Mouse (Mus musculus): ENCODE data around the gene Bdh1. TPM values are rescaled to one million over a fixed set of nuclear protein-coding genes. Genes with fewer than 3 reads are reported as not detected.

The Bdh1 gene
- total and polyA plus RNA-seq, 2 experiments from 2014 or later, result 88.1 to 113 TPM

- Histone ChIP-seq H3K36me3 (ENCODE audit: insufficient read depth, low read length) (no peaks in the 10 kb centered on the region), H3K4me2 (ENCODE audit: low read depth, low read length, poor library complexity, severe bottlenecking) (no peak overlapping the region), H3K9me3 (ENCODE audit: low read length) (no peaks in the 10 kb centered on the region), H3K27ac (ENCODE audit: low read depth, low read length) (no peak overlapping the region), H3K9ac (replicated peaks; ENCODE audit: low read length, poor library complexity, severe bottlenecking) (no peak overlapping the region), H3K4me1 (ENCODE audit: insufficient read depth, low read length) (peaks cover 8% of the 10 kb centered on the region; the same call in 1 of the 2 replicates), H3K4me3 (ENCODE audit: low read depth, low read length) (no peak overlapping the region), H3K27me3 (ENCODE audit: insufficient read depth, low read length) (no peaks in the 10 kb centered on the region)
- DNase-seq (ENCODE audit: low spot score), result no peak
- no peak for ATAC-seq (ENCODE audit: low FRiP score)
- no peak for TF ChIP-seq CTCF (IDR thresholded peaks at IDR 0.05)
- WGBS, result 33% methylated on average over 14 of the region's 14 CpGs
Observed at GRCm38 (mm10) chr16:31501751-31502365, 79.8 kb downstream of the Bdh1 start.

- no peaks in the 10 kb centered on the region for H3K27me3 ChIP-seq (ENCODE audit: insufficient read depth, low read length)
- WGBS, result 55% methylated on average over 10 of the region's 10 CpGs
- no peaks in the 10 kb centered on the region for H3K9me3 ChIP-seq (ENCODE audit: low read length)
- DNase-seq (ENCODE audit: low spot score) (no peak), ATAC-seq (ENCODE audit: low FRiP score) (no peak)
- no peak overlapping the region for H3K4me3 ChIP-seq (ENCODE audit: low read depth, low read length)
- no peak overlapping the region for H3K9ac ChIP-seq (replicated peaks; ENCODE audit: low read length, poor library complexity, severe bottlenecking)
- TF ChIP-seq CTCF (IDR thresholded peaks at IDR 0.05), result no peak
- H3K4me2 ChIP-seq (ENCODE audit: low read depth, low read length, poor library complexity, severe bottlenecking), result no peak overlapping the region
- peaks cover 9% of the 10 kb centered on the region; the same call in 1 of the 2 replicates for H3K4me1 ChIP-seq (ENCODE audit: insufficient read depth, low read length)
- no peak overlapping the region for H3K27ac ChIP-seq (ENCODE audit: low read depth, low read length)
- no peaks in the 10 kb centered on the region for H3K36me3 ChIP-seq (ENCODE audit: insufficient read depth, low read length)
Observed at GRCm38 (mm10) chr16:31506665-31507456, 84.8 kb downstream of the Bdh1 start.

DNA sequence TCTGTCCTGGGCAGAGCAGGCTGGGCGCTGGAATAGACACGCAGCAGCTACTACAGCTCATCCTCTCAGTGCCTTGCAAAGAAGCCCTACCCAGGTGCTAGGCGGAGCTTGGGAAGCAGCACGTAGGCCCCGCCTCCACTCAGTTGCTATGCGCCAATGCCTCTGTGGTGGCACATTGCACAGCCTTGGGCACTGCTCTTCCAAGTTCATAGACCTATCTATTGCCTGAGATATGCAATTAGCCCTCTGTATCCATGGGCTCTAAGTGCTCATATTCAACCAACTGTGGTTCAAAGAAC is 85.3 kb downstream of the Bdh1 start:
- Histone ChIP-seq H3K9ac (replicated peaks; ENCODE audit: low read length, poor library complexity, severe bottlenecking) (no peak overlapping the region), H3K4me3 (ENCODE audit: low read depth, low read length) (no peak overlapping the region), H3K27ac (ENCODE audit: low read depth, low read length) (no peak overlapping the region), H3K9me3 (ENCODE audit: low read length) (no peaks in the 10 kb centered on the region), H3K36me3 (ENCODE audit: insufficient read depth, low read length) (no peaks in the 10 kb centered on the region), H3K27me3 (ENCODE audit: insufficient read depth, low read length) (no peaks in the 10 kb centered on the region), H3K4me1 (ENCODE audit: insufficient read depth, low read length) (peaks cover 9% of the 10 kb centered on the region; the same call in 1 of the 2 replicates), H3K4me2 (ENCODE audit: low read depth, low read length, poor library complexity, severe bottlenecking) (no peak overlapping the region)
- WGBS, result 36% methylated on average over 6 of the region's 6 CpGs
- no peak for TF ChIP-seq CTCF (IDR thresholded peaks at IDR 0.05)
- no peak for DNase-seq (ENCODE audit: low spot score)
- no peak; the same call in 1 of the 2 replicates for ATAC-seq (ENCODE audit: low FRiP score)

DNA sequence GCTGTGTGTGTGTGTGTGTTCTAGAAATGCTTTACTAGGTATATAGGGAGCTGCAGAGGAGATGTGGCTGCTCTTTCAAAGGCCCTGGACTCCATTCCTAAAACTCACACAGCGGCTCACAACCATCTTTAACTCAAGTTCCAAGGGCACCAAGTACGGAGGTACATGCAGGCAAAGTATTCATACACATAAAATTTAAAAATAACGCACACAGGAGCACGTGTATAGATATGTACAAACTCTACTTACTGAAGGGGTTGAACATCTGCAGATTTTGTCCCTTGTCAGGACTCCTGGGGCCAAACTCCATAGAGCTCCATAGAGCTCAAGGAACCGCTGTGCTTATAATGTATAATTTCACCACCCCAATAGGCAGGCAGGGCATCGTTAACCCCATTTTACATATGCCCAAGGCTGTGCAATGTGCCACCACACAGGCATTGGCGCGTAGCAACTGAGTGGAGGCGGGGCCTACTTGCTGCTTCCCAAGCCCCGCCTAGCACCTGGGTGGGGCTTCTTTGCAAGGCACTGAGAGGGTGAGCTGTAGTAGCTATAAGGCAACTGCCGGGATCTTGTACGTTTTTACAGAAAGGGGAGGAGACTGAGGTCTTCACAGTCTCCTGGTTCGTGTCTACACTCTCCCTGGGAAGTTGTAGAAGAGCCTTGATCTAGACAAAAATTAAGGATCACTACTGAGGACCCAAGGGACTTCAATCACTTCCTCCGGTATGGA is 85.9 kb downstream of the Bdh1 start:
- Histone ChIP-seq H3K27me3 (ENCODE audit: insufficient read depth, low read length) (no peaks in the 10 kb centered on the region), H3K9me3 (ENCODE audit: low read length) (no peaks in the 10 kb centered on the region), H3K4me1 (ENCODE audit: insufficient read depth, low read length) (peaks cover 9% of the 10 kb centered on the region; the same call in 1 of the 2 replicates), H3K4me3 (ENCODE audit: low read depth, low read length) (no peak overlapping the region), H3K27ac (ENCODE audit: low read depth, low read length) (no peak overlapping the region), H3K36me3 (ENCODE audit: insufficient read depth, low read length) (no peaks in the 10 kb centered on the region), H3K4me2 (ENCODE audit: low read depth, low read length, poor library complexity, severe bottlenecking) (no peak overlapping the region), H3K9ac (replicated peaks; ENCODE audit: low read length, poor library complexity, severe bottlenecking) (no peak overlapping the region)
- ATAC-seq (ENCODE audit: low FRiP score), result no peak; the same call in 1 of the 2 replicates
- no peak for TF ChIP-seq CTCF (IDR thresholded peaks at IDR 0.05)
- 32% methylated on average over 14 of the region's 14 CpGs for WGBS
- DNase-seq (ENCODE audit: low spot score), result no peak

Other genes starting within 250 kb of the Bdh1 start
- gene Acap2, start 221.0 kb upstream of the Bdh1 start, total RNA-seq (2014; rRNA removed), result 26.7 and 39.4 TPM in 2 replicates
- 9.0 and 10.9 TPM in 2 replicates for gene Acap2, start 221.0 kb upstream of the Bdh1 start, polyA plus RNA-seq (2015; fragmentation: Nextera tagmentation; extraction: Ambion mirVana)
- gene Ppp1r2, start 147.0 kb upstream of the Bdh1 start, total RNA-seq (2014; rRNA removed), result 63.2 and 73.3 TPM in 2 replicates
- gene Ppp1r2, start 147.0 kb upstream of the Bdh1 start, polyA plus RNA-seq (2015; fragmentation: Nextera tagmentation; extraction: Ambion mirVana), result 98.8 and 101 TPM in 2 replicates
- 79.0 and 97.3 TPM in 2 replicates for gene Apod, start 107.5 kb upstream of the Bdh1 start, total RNA-seq (2014; rRNA removed)
- 226 and 252 TPM in 2 replicates for gene Apod, start 107.5 kb upstream of the Bdh1 start, polyA plus RNA-seq (2015; fragmentation: Nextera tagmentation; extraction: Ambion mirVana)
- gene Dlg1, start 241.2 kb downstream of the Bdh1 start, total RNA-seq (2014; rRNA removed), result 24.8 and 25.0 TPM in 2 replicates
- gene Dlg1, start 241.2 kb downstream of the Bdh1 start, polyA plus RNA-seq (2015; fragmentation: Nextera tagmentation; extraction: Ambion mirVana), result 10.1 and 10.9 TPM in 2 replicates